Mouse (Mus musculus) spleen, postnatal 4 days (tissue): Measurements from ENCODE around the gene Hdac5.

ENCODE experiments used
- DNase-seq, 2 experiments: peaks; one replicate each; pipeline ENCODE4 v3.0.0; 2022; ENCODE audit warnings: low spot score in 2 of 2

The Hdac5 gene

DNA sequence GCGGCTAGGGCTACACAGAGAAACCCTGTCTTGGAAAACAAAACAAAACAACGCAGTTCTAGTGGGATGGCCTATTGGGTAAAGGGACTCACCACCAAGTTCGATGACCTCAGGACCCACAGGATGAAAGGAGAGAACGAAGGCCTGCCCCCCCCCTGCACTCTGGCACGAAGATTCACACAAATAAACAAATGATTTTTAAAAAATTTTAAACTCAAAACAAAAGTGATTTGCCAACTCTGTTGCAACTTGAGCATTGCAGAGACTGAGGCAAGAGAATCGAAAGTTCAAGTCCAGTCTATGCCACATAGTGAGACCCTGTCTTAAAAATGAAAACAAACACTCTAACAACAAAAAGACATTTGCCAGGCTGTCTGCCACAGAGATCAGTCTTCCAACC, 10.7 kb upstream of the Hdac5 start:
- no peak for DNase-seq

DNA sequence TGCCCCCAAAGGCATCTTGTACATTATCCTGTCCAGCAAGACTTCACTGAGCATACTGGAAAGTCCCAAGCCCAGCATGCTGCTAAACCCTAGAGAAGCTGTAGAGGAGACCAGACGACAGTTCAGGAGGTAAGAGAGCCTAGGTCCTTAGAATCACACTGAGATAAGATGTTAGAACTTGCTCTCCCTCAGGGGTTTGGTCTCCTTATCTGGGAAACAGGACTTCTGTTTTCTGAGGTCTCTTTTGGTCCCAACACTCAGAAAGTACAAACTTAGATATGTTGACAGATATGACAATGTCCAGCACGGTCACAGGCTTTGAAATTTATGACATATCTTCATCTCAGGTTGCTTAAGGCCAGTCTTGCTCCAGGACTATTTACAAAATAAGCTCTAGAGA, 6.1 kb upstream of the Hdac5 start:
- no peak for DNase-seq

DNA sequence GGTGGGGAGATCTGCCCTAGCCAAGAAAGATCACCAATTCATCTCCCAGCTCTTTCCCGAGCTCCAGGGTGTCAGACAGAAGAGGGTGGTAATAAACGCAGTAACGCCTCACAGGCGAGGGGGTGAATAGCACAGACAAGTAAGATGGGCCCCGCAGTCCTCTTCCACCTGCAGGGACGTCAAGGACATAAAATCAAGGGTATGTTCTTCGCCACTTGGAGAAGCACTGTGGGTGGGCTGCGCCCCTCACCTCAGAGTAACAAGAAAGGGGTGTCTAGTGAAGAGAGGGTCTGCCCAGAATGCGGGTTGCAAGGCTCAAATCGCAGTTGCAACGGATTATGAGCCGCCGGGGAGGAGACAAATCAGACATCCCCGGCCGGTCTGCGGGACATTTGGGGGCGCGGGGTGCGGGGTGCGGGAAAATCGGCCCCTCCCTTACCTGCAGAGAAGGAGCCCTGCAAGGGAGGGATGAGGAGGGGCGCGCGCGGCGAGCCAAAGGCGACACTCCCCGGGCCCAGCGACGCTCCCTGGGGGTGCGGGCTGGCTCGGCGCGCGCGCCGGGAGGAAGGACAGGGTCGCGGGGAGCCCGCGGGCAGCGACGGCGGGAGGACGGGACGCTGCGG, 524 bp downstream of the Hdac5 start:
- DNase-seq, result peak in 1 of 2 experiments; percentile 70

DNA sequence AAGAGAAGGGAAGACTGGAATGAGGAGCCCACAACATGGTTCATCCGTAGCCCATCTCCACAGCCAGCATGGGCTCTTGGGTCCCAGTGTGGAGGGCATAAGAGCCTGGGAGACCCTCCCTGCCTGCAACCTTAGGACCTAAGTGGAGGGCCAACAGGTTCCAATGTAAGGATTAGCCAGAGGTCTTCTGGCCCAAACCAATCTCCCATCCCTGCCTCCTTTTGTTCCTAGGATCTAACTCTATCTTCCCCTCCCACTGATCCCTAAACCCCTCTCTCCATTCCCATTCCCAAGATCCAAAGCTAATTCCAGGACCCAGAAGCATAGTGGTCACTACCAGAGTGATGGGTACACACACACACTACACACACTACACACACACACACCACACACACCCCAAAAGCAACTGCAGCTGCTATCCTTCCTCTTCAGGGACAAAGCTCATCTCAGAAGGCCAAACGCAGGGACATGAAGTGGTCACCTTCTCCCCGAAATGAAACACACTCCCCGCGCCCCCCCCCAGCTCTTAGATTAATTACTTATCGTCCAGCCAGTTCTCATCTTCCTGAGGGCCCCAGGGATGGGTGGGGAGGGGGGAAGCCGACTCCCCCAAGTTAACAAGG, 1.2 kb downstream of the Hdac5 start:
- no peak for DNase-seq

DNA sequence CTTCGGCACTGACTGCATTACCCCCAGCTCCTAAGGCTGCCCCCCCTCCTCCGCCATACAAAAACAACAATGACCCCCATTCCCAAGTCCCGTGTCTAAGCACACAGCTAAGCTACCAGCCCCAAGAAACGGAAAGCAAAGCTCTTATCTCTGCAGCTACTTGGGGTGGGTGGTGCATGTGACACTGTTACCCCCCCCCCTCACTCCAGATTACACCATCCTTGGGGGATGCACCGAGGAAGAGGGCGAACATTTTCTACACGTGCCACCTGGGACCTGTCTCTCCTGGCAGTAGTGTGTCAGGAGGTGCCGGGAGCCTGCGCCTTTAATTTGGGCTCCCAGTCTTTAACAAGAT, 1.8 kb downstream of the Hdac5 start:
- DNase-seq, result no peak

DNA sequence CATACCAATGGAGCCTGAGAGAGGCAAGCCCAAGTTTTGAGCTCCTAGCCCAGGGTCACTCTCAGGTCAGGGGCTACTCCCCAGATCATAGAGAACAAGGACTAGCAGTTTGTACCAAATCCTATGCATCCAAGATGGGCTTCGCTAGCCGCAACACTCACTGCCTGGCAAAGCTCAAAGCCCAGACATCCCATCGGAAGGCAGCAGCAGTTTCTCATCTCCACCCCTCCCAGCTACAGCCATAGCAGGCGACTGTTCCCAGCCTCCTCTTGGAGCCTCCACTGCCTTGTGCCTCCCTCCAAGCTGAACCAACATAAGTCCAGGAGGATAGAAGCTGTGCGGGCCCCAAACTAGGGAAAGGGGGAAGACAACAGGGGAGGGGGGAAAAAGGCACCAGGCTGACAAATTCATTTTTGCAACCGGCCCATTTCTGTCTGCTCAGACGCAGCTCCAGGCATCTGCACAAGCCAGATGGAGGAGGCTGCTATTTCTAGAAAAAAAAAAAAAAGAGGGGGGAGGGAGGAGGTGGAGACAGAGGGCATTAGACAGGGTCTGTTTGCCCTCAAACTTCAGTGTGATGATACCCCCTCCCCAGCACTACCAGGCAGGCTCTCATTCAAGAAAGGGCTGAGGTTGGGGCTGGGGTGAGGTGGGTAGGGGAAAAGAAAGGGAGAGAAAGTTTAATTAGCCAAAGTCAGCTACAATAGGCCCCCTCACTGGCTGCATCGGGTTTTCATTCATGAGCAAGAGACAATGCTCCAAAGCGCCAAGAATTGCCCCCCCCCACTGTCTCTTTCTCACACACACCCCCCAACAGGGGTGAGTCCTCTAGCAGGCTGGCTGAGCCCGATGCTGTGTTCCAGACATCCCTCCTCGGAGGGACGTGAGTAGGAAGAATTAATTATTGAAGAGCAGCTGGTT, 2.4 kb downstream of the Hdac5 start:
- DNase-seq, result no peak

DNA sequence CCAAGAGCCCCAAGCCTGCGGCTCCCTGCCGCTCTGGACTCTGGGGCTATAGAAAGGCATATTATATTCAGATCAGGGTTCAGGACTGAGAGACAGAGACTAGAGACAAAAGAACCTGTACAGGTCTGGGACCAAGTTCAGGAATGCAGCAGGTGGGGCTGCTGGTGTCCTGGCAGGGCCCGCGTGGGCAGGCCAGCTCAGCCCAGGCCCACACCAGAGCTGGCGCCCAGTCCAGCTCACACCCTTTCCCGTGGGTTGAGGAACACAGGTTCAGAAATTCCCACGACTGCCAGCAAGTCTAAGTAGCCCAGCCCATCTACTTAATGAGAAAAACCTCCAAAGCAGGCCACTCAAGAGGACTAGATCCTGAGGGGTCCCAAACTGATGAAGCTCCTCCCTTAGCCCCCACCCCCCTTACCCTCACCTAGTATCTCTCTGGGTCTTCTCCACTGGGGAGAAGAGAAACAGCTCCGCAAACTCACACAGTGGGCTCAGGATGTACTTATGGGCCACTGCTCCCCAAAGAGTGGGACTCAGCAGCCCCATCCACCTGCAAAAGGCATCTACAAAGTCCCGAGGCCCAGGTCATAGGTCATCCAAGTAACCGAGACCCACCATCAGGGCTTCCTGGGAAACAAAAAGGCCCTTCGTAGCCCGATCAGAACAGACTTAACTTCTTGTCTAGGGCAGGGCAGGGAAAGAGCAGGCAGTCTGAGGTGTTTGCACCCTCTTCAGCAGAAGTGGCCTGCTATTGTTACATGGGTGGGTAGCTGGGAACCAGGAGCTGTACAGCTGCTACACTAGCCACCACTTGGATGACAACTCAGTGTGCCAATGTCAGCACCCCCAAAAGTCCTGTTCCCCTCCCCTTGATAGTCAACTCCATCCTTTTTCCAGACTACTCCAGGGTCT, 3.6 kb downstream of the Hdac5 start:
- no peak for DNase-seq

DNA sequence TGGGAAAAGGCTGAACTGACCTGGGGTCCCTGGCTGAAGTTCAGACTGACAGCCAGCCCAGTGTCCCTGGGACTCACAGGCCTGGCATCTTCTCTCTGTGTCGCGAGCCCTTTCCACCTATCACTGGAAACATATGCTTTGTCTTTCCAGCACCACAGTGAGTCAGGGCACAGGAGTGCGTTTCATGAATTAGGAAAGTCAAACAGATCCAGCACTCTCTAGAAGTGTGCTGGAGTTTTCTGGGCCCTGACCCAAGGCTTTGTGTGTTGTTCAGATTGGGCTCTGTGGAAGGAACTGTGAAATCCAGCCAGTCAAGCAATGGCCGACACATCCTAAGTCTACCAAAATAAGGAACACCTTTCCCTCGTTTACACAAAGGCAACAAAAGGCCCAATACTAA, 4.7 kb downstream of the Hdac5 start:
- no peak for DNase-seq

DNA sequence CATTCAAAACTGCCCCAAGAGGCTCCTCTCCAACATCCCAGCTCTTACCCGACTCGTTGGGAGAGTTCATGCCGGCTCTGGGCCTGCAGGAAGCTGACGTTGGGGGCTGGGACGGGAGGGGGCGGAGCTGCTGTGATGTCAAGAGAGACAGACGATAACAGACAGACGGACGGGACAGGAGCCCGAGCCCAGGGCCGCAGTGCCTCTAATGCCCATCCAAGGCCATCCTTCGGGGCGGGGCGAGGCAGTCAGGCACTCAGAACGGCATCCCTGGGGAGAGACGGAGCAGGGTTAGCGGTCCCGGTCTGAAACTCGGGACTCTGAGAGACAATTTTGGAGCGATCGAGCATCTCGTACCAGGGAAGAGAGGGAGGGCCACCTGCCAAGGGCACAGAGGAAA, 5.3 kb downstream of the Hdac5 start:
- peak in 1 of 2 experiments; percentile 64 for DNase-seq

DNA sequence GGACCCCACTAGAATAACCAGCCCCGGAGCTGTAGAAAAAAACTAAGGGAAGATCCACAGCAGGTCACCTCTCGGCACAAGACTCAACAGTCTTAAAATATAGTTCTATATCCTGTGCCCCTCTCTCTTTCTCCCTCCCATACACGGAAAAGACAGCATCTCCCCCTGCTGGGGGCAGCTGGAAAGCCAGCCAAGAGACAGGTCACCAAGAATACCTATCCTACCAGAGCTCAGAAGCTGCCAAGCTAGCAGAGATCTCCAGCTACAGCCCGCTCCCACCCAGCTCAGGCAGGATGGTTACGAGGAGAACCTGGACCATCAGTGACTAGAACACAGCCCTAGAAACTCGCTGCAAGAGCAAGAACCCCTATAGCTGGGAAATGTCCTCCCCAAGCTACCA, 6.8 kb downstream of the Hdac5 start:
- peak; percentile 70 to 87 for DNase-seq

DNA sequence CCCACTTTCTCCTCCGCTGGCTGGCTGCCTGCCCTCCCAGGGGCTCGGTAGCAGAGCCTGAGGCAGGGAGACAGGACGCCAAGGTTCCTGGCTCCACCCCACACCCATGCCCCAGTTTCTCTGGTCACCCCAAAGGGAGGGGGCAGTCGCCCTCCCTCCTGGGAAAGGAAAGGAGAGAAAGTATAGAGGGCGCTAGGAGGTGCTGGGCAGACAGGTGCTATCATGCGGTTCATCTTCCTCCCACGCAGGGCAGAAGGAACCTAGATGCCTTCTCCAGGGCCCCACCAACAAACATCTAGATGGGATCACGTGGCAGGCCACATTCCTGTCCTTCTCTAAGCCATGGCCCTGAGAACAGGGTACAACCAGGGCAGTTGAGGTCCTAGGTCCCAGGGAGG, 8.0 kb downstream of the Hdac5 start:
- DNase-seq, result peak in 1 of 2 experiments; percentile 61

DNA sequence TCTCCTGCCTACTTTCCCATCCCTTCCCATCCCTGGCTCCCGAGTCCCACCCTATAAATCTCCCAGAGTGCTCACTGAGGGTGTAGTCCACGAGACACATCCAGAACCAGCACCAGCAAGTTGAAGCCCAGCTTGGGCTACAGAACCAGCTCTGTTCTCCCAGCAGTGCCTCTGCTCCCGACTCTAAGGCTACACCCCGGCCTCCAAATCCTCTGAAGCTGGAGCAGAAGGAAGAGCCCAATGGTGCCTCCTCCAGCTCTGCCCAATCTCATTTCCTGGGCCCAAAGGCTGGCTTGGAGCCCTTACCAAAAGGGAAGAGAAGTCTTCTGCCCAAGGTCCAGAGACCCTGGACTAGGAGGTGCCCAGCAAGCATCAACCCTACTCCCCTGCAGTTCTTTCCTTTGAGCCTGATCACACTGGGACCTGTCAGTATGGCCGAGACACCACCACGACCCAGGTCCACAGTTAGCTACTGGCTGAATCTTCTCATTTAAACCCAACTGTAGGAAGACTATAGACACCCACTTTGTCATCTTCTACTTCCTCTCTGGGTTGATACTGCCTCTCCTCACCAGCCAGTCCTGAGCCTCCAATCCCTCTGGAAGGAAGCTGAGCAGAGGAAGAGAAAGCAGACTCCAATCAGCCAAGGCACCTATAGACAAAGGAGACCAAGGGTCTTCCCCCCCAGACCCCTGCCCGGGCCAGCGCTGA, 8.6 kb downstream of the Hdac5 start:
- peak in 1 of 2 experiments; percentile 59 for DNase-seq

DNA sequence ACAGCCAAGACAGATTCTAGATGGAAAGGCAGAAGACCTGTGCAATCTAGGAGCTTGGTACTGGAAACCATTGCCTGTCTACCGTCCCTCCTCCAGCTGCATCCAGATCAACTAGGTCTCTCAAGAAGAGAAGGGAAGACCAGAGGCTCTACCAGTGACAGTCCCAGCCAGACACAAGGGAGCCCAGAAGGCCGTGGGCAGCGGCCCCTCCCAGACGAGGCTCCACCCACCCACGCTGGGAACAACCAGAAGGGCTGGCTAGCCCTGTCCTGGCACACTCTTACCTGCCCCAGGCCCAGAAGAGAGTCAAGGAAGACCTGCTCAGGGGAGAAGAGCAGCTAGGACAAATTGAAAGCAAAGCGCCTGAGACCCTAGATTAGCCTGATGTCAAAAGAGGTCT, 9.5 kb downstream of the Hdac5 start:
- peak in 1 of 2 experiments; percentile 62 for DNase-seq

DNA sequence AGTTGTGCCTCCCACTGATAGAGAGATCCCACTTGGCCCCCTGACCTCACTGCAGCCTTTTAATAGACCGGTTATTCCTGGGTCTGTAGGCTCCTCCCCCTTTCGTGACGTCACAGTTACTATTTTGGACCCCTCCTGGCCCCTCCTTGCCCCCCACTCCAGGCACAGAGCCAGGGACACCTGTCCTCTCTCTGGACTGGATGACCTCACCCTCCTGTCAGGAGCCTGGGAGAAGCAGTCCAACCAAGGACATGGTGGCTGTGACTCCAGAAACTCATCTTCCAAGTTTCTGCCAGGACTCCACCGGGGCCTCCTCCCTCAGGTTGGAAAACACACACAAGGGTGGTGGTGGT, 10.0 kb downstream of the Hdac5 start:
- peak; percentile 18 to 61 for DNase-seq

DNA sequence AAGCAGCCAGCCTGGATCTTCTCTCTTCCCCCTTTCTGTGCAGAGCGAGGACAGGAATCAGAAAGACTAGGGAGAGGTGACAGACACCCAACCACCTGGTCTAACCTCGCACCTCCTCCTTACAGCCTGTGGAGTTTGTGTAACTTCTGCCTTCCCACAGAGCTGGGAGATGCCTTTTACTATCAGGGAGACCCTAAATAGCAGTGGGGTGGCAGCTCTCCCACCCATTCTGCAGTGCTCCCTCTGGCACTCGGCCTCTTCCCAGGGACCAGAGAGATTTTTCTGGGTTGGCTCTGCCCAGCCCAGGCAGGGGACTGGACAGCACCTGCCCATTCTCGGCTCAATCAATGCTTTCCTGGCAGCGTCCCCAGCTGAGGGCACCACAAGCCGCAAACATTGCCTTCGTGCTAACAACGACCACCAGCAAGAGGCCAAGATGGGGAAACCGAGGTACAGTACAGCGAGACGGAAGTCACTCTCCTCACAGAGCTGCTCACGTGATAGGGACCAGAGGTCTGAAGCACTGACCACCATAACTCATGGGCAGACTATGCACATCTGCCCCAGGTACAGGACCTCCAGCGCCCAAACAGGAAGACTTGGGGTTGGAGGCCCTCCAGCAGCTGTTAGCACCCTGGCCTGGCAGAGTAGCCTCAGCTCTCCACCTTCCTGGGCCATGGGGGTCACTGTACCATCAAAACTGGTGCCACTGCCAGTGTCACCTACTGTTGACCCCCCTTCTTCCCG, 10.5 kb downstream of the Hdac5 start:
- no peak for DNase-seq

DNA sequence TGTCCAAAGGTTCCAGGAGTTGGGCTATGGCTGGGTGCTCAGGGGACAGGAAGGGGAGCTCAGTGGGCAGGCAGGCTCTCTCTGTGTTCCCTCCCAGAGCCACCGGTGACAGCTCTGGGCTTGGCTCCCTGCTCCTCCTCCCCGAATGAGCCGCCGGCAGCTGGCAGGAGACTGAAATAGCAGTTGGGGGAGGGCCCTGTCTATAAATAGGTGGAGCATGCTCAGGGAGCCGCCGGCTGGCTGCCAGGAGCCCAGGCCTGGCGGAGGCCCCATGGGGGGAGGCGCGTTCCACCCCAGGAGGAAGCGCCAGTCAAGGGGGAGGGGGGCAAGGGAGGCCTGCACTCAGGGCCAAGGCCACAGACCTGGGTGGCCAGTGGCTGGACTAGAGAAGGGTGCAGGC, 11.2 kb downstream of the Hdac5 start:
- peak; percentile 80 to 85 for DNase-seq

DNA sequence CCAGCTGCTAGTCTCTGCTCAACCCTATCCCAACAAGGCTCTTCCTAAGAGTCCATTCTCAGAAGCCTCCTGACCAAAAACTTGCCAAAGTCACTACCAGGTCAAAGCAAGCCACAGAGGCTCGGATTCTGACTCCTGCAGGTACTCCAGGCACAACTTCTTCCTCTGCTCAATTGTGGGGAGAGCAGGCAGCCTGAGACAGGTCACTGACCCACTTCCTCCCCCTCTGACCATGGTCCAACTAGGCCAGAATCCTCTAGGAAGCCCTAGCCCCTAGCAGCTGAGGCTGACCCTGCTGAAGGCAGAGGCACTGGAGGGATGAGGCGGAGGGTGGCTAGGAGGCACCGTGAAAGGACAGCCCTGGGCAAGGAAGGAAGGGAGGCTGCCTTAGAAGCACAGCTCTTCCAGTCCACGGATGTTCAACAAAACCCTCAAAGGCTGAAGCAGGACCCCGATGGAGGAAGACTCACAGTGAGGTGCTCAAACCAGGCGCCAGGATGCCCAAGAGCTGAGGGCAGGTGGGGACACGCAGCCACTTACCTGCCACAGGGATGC, 12.0 kb downstream of the Hdac5 start:
- DNase-seq, result no peak

DNA sequence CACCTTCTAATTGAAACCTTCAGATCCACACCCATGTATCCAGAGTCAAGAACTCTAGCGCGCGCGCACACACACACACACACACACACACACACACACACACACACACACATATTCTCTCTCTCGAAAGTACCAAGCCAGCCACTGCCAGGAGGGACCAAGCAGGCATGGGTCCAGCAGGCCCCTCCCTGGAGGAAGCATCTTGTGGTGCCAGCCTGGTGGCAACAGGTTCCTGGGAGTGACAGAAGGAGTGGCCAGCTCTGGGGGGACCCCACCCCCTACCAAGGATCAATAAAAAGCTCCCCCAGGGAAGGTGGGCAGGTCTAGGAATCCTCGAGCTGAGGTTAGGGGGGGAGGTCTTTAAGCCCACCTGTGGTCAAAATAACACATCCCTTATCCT, 12.6 kb downstream of the Hdac5 start:
- no peak for DNase-seq

DNA sequence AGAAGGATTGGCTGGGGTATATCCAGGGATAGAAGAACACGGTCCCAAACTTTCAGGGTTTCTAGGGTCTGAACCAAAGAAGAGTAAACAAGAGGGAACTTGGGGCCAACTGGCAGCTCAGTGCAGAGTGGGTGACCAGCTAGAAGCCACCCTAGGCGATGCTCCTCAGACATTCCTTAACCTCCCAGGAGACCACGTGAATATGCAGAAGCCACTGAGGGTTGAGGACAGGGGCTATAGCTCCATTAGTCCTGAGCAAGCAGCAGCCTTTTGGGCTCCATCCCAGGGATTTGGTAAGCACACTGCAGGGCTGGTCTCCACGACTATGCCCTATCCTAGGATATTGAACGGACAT, 13.1 kb downstream of the Hdac5 start:
- DNase-seq, result no peak
